Mouse (Mus musculus) midbrain, embryonic 12.5 days (tissue): Measurements from ENCODE around the gene Tnc. TPM values are rescaled to one million over a fixed set of nuclear protein-coding genes. Genes with fewer than 3 reads are reported as not detected.

ENCODE experiments used
- ATAC-seq: fragments of 200-750 bp; cut with Nextera tagmentation; 2 replicates; pipeline ENCODE4 v1.8.0; 2017; ENCODE audit warnings: low read depth, moderate TSS enrichment, moderate library complexity; ENCODE audit not compliant: low FRiP score
- H3K27ac ChIP-seq: fragments of 300-500 bp; sonication (generic); replicated peaks from 2 replicates; pipeline ENCODE4 v1.5.1; 2016; ENCODE audit warnings: mild to moderate bottlenecking
- H3K27me3 ChIP-seq: fragments of 300-500 bp; sonication (generic); 2 replicates; pipeline ENCODE4 v1.6.1; 2016; ENCODE audit warnings: mild to moderate bottlenecking
- H3K36me3 ChIP-seq: fragments of 300-500 bp; sonication (generic); 2 replicates; pipeline ENCODE4 v1.6.1; 2016
- H3K4me1 ChIP-seq: fragments of 300-500 bp; sonication (generic); 2 replicates; pipeline ENCODE4 v1.6.1; 2016
- H3K4me2 ChIP-seq: fragments of 300-500 bp; sonication (generic); replicated peaks from 2 replicates; pipeline ENCODE4 v1.6.1; 2016; ENCODE audit warnings: mild to moderate bottlenecking, moderate library complexity
- H3K4me3 ChIP-seq: fragments of 300-500 bp; sonication (generic); 2 replicates; pipeline ENCODE4 v1.5.1; 2016; ENCODE audit warnings: mild to moderate bottlenecking
- H3K9ac ChIP-seq: fragments of 300-500 bp; sonication (generic); replicated peaks from 2 replicates; pipeline ENCODE4 v1.6.1; 2016; ENCODE audit warnings: mild to moderate bottlenecking, moderate library complexity
- H3K9me3 ChIP-seq: fragments of 300-500 bp; sonication (generic); 2 replicates; pipeline ENCODE4 v1.6.1; 2016; ENCODE audit warnings: mild to moderate bottlenecking
- WGBS: fragments of 180-500 bp; shearing (Covaris S2); methylation state at CpG from one replicate; pipeline ENCODE4 v1.1.7; 2016; 5-methylcytosine and 5-hydroxymethylcytosine counted together
- polyA plus RNA-seq: library from polyadenylated mRNA; unstranded; fragments of >200 nt; fragmentation: Nextera tagmentation; extraction: Ambion mirVana; gene quantifications from 2 replicates; pipeline ENCODE4 v1.2.1, GENCODE M21; 2016

Gene Tnc
- polyA plus RNA-seq, 1 experiment from 2014 or later = 14.3 TPM

DNA sequence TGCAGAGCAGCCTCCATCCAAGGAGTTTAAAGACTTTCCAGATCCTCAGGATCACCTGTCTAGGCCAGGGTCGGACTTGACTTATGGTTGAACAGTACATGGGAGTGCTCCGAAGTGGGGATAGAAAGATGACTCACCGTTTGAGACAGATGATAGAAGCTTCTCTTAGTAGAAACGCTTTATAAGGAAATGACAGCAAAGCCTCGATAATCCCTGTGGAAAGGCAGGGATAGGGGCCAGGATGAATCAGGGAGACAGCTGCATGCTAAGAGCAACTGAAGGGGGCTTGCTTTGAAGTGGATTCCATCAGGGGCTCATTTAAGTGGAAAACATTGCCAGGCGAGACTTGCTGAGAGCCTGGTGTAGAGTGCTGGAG, 12.0 kb upstream of the Tnc start:
- 45% methylated on average over 6 of the region's 6 CpGs for WGBS
- Histone ChIP-seq H3K27ac (no peak overlapping the region), H3K4me3 (no peak overlapping the region), H3K9me3 (no peaks in the 10 kb centered on the region), H3K4me2 (no peak overlapping the region), H3K9ac (no peak overlapping the region), H3K4me1 (no peaks in the 10 kb centered on the region), H3K27me3 (no peaks in the 10 kb centered on the region), H3K36me3 (no peaks in the 10 kb centered on the region)
- ATAC-seq = 0 out of 2 replicates have a peak, but pooled peaks have one; percentile 23

DNA sequence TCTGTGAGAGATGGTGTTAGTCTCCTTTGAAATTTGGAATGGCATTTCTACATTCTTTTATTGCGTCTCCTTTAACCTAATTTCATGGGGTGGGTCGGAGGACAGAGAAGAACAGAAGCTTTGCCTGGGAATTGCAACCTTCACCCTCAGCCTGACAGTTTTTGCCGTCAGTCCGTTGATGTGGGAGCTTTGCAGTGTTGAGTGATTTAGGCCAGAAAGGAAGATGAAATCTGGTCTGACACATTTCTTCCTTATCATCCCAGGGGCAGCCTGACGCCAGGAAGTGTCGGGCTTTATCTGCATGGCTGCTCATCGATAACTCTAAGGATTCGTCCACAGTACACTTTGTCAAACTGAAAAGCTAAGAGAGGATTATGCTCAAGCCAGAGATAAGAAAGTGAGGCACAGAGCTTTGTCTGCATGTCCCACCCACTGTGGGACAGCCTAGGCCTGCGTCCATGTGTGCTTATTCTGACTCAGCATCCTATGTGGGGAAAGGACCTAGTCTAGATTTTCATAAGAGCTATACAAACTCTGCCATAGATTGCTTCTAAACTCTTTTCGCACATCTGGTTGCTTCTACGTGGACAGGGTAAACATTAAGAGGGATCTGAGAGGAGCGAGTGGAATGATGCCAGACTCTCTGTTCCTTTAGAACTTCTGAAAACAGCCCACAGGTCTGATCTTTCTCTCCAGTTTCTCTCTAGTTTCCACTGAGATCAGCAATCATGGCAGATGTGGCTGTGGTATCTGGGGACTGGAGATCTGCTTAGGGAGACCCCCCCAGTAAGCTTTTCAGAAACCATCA, 11.4 kb upstream of the Tnc start:
- 43% methylated on average over 12 of the region's 12 CpGs for WGBS
- H3K36me3 ChIP-seq = no peaks in the 10 kb centered on the region
- H3K4me3 ChIP-seq = no peak overlapping the region
- H3K9me3 ChIP-seq = no peaks in the 10 kb centered on the region
- H3K27ac ChIP-seq = no peak overlapping the region
- 0 out of 2 replicates have a peak, but pooled peaks have one; percentile 19 for ATAC-seq
- no peaks in the 10 kb centered on the region for H3K4me1 ChIP-seq
- H3K9ac ChIP-seq = no peak overlapping the region
- no peak overlapping the region for H3K4me2 ChIP-seq
- H3K27me3 ChIP-seq = no peaks in the 10 kb centered on the region

DNA sequence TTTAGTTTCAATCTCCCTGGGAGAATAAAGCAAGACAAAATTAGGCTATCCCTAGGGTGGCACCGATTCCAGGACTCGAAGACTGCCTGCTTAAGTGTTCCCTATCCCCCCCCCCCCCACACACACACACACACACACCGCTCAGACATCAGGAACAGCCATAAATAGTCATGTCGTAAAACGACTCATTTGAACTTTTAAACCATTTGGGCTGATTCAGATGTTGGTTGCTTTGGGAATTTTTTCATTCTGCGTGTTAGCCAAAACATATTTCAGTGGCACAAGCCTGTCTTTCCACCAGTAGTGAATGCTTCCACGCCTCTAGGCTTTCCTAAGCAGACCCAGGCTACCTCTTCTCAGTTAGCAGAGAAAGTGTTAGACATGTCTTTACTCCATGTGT, 1.4 kb upstream of the Tnc start:
- Histone ChIP-seq H3K36me3 (no peaks in the 10 kb centered on the region), H3K4me3 (no peak overlapping the region), H3K27me3 (peaks cover 25% of the 10 kb centered on the region), H3K4me1 (peaks cover 14% of the 10 kb centered on the region), H3K27ac (no peak overlapping the region), H3K4me2 (no peak overlapping the region), H3K9ac (no peak overlapping the region), H3K9me3 (no peaks in the 10 kb centered on the region)
- ATAC-seq = no peak
- whole genome bisulfite sequencing = 79% methylated on average over 7 of the region's 7 CpGs

DNA sequence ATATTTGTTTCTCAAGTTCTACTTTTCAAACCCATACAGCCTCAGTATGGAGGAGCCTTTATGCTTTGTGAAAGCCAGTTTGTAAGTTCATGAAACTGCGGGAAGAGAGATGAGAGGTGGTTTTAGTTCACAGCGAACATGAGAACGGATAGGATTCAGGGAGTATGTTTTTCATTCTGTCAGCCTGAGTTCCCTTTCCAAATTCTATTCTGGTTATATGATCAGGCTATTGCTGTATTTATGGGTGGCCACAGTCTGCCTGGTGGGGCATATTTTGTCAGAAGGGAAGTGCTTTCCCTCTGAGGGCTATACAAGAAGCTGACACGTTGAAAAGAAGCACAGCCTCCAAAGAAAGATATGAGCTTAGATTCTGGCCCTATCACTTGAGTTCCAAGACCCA, 2.9 kb downstream of the Tnc start:
- no peak overlapping the region for H3K4me3 ChIP-seq
- H3K9ac ChIP-seq = no peak overlapping the region
- H3K27ac ChIP-seq = no peak overlapping the region
- peaks cover 25% of the 10 kb centered on the region for H3K27me3 ChIP-seq
- WGBS = 86% methylated on average over 4 of the region's 4 CpGs
- peaks cover 14% of the 10 kb centered on the region for H3K4me1 ChIP-seq
- H3K4me2 ChIP-seq = no peak overlapping the region
- no peaks in the 10 kb centered on the region for H3K36me3 ChIP-seq
- ATAC-seq = no peak
- no peaks in the 10 kb centered on the region for H3K9me3 ChIP-seq

DNA sequence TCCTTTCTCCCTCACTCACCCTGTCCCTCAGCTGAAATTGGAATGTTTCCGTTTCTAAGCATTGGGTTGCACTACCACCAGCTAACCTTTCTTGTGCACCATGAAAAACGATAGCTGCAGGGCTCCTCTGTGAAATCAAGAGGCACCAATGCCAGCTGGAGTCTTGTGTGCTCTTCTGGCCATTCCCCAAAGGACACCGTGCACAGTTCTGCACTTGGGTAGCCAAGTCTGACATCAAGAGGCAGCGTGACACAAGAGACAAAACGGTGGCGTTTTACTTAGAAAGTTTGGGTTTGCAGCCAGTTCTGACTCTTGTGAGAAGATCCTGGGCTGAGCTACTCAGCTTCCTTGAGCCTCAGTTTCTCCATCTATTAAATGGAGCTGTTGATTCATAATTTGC, 3.4 kb downstream of the Tnc start:
- Histone ChIP-seq H3K27me3 (peaks cover 25% of the 10 kb centered on the region), H3K9ac (no peak overlapping the region), H3K4me1 (peaks cover 14% of the 10 kb centered on the region), H3K27ac (no peak overlapping the region), H3K36me3 (no peaks in the 10 kb centered on the region), H3K9me3 (no peaks in the 10 kb centered on the region), H3K4me2 (no peak overlapping the region), H3K4me3 (no peak overlapping the region)
- ATAC-seq = no peak
- WGBS = 80% methylated on average over 6 of the region's 6 CpGs

DNA sequence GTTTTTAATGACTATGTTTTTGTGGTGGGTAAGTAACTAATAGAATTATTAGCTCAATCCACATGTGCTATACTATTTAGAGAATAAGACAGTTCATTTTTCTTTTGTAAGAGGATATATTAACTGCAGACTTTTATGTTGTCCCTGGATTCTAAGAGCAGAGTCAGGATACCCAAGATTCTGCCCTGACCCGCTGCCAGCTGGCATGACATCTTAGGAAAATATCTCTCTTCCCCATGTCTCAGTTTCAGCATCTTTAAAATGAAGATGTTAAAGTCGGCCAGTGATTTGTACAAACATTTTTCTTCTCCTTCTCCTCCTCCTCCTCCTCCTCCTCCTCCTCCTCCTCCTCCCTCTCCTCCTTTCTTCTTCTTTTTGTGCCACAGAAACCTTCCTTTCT, 7.7 kb downstream of the Tnc start:
- Histone ChIP-seq H3K27ac (no peak overlapping the region), H3K9me3 (no peaks in the 10 kb centered on the region), H3K4me1 (no peaks in the 10 kb centered on the region), H3K27me3 (no peaks in the 10 kb centered on the region), H3K4me2 (no peak overlapping the region), H3K36me3 (no peaks in the 10 kb centered on the region), H3K9ac (no peak overlapping the region), H3K4me3 (no peak overlapping the region)
- 84% methylated on average over 2 of the region's 2 CpGs for WGBS
- no peak for ATAC-seq

DNA sequence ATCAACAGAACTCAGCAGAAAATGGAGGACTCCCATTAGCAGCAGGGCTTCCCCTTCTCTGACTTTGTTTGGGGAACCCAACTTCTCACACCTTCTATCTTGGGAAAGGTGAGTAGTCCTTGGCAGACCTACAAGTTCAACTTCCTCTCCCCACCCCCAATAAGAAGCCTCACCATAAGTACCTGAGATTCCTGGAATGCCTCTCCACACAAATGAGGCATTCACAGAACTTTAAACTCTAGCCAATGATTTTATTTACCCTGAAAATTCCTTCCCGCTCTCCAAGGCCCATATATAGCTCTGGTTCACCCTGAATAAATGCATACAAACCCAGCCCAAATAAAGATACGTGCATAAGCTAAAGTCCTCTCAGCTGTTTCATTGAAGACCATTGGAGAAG, 9.3 kb downstream of the Tnc start:
- Histone ChIP-seq H3K9ac (no peak overlapping the region), H3K36me3 (no peaks in the 10 kb centered on the region), H3K27ac (no peak overlapping the region), H3K4me3 (no peak overlapping the region), H3K4me1 (no peaks in the 10 kb centered on the region), H3K4me2 (no peak overlapping the region), H3K27me3 (no peaks in the 10 kb centered on the region), H3K9me3 (no peaks in the 10 kb centered on the region)
- WGBS = 77% methylated on average over 2 of the region's 2 CpGs
- no peak for ATAC-seq

DNA sequence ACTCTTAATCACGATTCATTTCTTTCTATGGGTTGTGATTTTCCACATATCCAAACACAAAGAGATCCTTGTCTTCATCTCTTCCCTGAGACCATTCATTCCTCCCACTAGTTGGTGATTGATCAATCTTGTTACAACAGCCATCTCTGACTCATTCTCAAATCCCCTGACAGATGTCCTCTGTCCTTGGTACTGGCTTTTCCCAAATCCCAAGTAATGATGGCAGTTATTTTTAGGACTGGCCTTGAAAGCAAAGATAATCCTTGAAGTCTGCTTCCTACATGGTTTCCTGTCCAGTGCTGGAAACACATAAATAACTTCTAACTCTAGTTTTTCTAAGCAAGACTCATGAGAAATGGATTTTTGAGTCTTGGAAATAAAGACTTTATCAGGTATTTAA, 12.1 kb downstream of the Tnc start:
- 89% methylated on average over 1 of the region's 1 CpGs for WGBS
- no peak for ATAC-seq

DNA sequence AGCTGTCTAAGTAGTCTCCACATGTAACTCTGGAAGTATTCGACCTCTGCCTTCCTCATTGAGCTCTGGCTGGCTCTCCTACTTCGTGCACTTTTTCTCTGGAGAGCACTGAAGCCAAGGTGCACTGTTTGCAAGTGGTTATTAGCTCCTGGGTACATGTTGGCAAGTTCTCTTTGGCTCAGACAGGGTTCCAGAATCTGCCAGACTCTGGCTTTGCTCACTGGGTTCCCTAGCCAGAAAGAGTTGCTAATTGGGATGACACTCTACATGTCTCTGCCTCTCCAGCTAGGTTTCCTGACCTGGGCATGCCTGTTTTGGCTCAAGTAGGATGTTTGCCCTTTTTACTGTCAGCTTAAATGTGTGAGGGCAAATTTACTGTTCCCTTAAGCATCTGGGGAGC, 13.6 kb downstream of the Tnc start:
- Histone ChIP-seq H3K4me2 (no peak overlapping the region), H3K27ac (no peak overlapping the region), H3K9me3 (no peaks in the 10 kb centered on the region), H3K27me3 (no peaks in the 10 kb centered on the region), H3K4me1 (no peaks in the 10 kb centered on the region), H3K36me3 (no peaks in the 10 kb centered on the region), H3K4me3 (no peak overlapping the region), H3K9ac (no peak overlapping the region)
- WGBS = 62% methylated on average over 2 of the region's 2 CpGs
- no peak for ATAC-seq

More for the DNA sequence above, 12.1 kb downstream of the Tnc start:
- H3K9ac ChIP-seq = no peak overlapping the region
- H3K4me1 ChIP-seq = no peaks in the 10 kb centered on the region
- no peaks in the 10 kb centered on the region for H3K9me3 ChIP-seq
- no peaks in the 10 kb centered on the region for H3K36me3 ChIP-seq
- H3K27ac ChIP-seq = no peak overlapping the region
- H3K4me2 ChIP-seq = no peak overlapping the region
- H3K27me3 ChIP-seq = no peaks in the 10 kb centered on the region
- H3K4me3 ChIP-seq = no peak overlapping the region

DNA sequence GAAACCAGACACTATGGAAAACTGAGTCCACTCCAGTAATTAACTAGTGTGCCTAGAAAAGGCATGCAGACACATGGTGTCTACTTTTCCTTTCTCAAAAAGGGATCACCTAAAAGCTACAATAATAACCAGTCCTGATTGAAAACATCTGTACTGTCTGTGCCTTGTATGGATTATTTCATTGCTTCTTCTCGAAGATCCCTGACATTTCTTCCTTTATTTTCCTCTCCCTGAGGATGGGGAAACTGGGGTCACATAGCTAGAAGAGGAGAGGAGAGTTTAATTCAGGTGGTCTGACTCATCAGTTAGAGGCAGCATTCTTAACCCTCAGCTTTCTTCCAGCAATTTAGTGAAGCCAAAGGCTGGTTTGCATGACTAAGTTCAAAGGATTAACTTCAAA, 17.3 kb downstream of the Tnc start:
- H3K4me3 ChIP-seq = no peak overlapping the region
- no peaks in the 10 kb centered on the region for H3K36me3 ChIP-seq
- no peak overlapping the region for H3K9ac ChIP-seq
- ATAC-seq = no peak
- H3K27ac ChIP-seq = no peak overlapping the region
- no peaks in the 10 kb centered on the region for H3K9me3 ChIP-seq
- no peaks in the 10 kb centered on the region for H3K27me3 ChIP-seq
- no peaks in the 10 kb centered on the region for H3K4me1 ChIP-seq
- WGBS = 58% methylated on average over 1 of the region's 1 CpGs
- no peak overlapping the region for H3K4me2 ChIP-seq

DNA sequence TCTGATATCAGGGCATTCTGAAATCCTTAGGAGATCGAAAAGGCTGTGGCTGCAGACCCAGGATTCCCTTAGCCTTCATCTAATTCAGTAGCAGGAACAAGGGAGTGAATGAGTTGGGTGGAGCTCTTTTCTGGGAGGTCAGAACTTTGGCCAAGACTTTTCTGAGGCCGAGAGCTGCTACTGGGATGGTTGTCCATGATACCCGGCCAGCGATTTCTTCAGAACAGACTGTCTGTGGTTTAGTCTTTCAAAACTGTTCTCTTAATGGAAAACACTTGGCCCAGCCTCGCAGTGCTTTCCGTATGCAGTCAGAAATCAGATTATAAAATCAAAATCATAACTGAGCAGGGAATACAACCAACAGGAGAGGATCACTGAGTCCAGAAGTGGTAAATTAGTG, 21.2 kb downstream of the Tnc start:
- H3K4me1 ChIP-seq = no peaks in the 10 kb centered on the region
- 79% methylated on average over 6 of the region's 6 CpGs for WGBS
- no peak for ATAC-seq
- H3K4me3 ChIP-seq = no peak overlapping the region
- no peak overlapping the region for H3K9ac ChIP-seq
- H3K4me2 ChIP-seq = no peak overlapping the region
- no peaks in the 10 kb centered on the region for H3K9me3 ChIP-seq
- H3K27ac ChIP-seq = no peak overlapping the region
- H3K27me3 ChIP-seq = no peaks in the 10 kb centered on the region
- no peaks in the 10 kb centered on the region for H3K36me3 ChIP-seq

DNA sequence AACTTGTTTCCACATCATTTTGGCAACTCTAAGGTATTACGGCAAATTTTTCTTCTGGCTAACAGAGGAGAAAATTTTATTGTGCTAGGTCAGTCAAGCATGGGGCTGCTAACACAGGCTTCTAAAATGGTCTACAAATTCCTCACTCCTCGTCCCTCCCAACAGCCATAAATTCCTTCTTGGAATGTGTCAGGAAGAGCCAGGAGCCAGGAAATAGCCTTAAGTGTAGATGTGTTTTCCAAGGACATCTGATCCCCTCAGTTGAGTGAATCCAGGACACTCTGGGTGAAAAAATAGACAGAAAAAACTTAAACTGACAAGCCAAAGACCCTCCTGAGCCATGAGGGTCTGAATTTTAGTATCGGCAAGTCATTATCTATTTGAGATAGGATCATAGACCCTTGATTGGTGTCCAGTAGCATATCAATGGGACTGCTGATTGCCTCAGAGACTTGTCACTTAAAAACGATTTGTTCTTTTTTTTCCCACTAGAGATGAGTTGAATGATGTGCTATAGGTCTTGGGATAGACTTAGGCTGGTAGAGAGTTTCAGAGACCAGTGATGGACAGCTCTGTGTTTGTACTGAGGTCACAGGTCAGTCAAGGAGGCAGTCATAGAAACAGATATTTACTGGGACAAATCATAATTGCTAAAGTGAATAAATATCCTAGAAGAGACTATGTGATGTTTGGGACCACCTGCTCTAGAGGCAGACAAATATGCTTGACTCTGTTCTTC, 22.6 kb downstream of the Tnc start:
- H3K36me3 ChIP-seq = no peaks in the 10 kb centered on the region
- H3K27ac ChIP-seq = no peak overlapping the region
- H3K9me3 ChIP-seq = no peaks in the 10 kb centered on the region
- no peak overlapping the region for H3K4me3 ChIP-seq
- no peak overlapping the region for H3K9ac ChIP-seq
- ATAC-seq = no peak
- 64% methylated on average over 4 of the region's 4 CpGs for WGBS
- no peak overlapping the region for H3K4me2 ChIP-seq
- H3K4me1 ChIP-seq = no peaks in the 10 kb centered on the region
- no peaks in the 10 kb centered on the region for H3K27me3 ChIP-seq
